Mouse (Mus musculus): Measurements from ENCODE around the gene Nek6.

Gene Nek6

DNA sequence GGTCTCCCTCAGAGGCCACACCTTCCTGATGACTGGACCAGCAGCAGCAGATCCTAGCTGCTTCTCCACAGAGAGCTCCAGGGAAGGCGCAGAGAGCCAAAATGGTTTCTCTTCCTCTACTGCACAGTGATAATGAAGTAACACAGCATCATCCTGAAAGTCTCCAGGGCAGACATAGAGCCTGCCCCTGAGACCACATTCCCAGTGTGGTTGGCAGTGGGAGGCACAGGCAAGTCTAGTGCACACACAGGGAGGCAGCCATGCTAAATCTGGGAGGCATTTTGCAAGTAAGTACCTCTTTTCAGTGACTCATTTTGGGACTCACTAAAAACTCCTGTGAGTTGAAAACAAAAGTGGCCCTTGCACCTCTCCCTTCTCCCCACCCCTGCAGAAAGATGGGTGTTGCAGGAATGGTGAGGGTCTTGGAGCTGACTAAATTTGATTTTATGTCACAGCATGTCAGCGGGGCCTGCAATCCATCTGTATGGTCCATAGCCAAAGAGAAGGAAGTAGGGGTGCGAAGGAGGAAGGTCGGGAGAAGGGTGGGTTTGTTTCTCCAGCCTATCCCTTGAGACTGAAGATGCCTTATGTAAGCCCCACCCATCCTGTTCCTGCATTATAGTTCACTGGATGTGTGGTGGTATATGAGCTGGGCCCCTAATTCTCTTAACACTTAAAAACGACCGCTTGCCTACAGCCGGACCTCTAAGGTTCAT, 2.3 kb upstream of the Nek6 start:
- no peak for DNase-seq (ENCODE audit: low spot score in 2 of 2)

GRCm38 (mm10) chr2:38510120-38510519, 1.3 kb upstream of the Nek6 start:
- DNase-seq (ENCODE audit: low spot score in 2 of 2): no peak

- no peak for DNase-seq (ENCODE audit: low spot score in 2 of 2)
Observed at GRCm38 (mm10) chr2:38512308-38513182, 1.1 kb downstream of the Nek6 start.

- DNase-seq (ENCODE audit: low spot score in 2 of 2): no peak
Observed at GRCm38 (mm10) chr2:38513183-38513529, 1.7 kb downstream of the Nek6 start.

GRCm38 (mm10) chr2:38514411-38514810, 3.0 kb downstream of the Nek6 start:
- peak; percentile 76 to 78 for DNase-seq (ENCODE audit: low spot score in 2 of 2)

GRCm38 (mm10) chr2:38515446-38515845, 4.0 kb downstream of the Nek6 start:
- no peak for DNase-seq (ENCODE audit: low spot score in 2 of 2)

DNA sequence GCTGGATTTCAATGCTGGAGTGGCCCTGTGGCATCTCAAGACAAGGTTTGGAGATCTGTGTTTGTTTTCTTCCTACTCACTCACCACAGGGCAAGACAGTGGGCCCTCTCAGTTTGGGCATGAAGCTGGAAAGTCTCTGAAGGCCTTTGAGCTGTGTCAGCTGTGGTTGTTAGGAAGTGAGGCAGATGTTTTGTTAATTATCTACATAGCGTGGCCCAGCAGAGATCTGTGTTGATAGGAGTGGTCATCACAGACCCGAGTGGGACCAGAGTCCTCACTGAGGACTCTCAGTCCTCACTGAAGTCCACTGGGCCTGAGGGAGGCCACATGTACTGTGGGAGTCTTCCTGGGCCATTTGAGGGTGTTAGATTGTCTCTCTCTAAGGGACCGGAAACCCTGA, 5.0 kb downstream of the Nek6 start:
- DNase-seq (ENCODE audit: low spot score in 2 of 2): no peak

- no peak for DNase-seq (ENCODE audit: low spot score in 2 of 2)
Observed at GRCm38 (mm10) chr2:38517045-38517444, 5.6 kb downstream of the Nek6 start.

DNA sequence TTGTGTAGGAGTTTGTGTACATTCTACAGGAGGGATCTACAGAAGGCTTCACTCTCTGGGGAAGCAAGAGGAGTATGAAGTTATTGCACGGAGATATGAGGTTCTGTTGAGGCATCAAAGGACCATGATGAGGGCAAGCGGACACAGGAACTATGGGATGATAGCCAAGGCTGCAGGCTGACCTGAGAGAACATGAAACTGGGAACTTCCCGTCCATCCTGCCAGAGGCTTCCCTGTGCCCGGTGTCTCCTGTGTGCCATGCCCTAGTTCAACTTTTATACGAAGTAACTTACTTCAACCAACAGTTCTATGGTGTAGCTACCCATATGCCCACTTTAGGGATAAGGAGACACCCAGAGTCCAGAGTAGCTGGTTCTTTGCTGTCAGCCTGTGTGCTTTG, 7.3 kb downstream of the Nek6 start:
- DNase-seq (ENCODE audit: low spot score in 2 of 2): no peak

- no peak for DNase-seq (ENCODE audit: low spot score in 2 of 2)
Observed at GRCm38 (mm10) chr2:38519934-38520333, 8.5 kb downstream of the Nek6 start.

- DNase-seq (ENCODE audit: low spot score in 2 of 2): no peak
Observed at GRCm38 (mm10) chr2:38521618-38522017, 10.2 kb downstream of the Nek6 start.

DNA sequence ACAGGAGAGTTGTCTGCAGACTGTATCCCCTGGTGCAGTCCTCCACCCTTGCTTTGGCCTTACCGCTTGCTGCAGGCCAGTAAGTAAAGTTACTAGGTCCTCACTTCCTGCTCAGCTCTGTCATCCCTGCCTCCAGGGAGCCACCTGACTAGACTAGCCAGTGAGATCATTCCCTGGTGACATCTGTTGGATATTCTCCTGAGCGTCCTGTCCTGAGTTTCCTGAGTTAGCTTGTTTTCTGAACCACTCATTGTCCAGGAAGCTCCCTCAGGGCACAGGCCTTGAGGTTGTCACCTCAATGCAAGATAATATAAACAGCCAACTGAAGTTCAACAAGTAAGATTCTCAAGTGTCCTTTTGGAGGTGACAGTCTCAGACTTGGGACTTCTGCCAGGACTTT, 10.9 kb downstream of the Nek6 start:
- DNase-seq (ENCODE audit: low spot score in 2 of 2): no peak

- no peak for DNase-seq (ENCODE audit: low spot score in 2 of 2)
Observed at GRCm38 (mm10) chr2:38523781-38524445, 12.5 kb downstream of the Nek6 start.

DNA sequence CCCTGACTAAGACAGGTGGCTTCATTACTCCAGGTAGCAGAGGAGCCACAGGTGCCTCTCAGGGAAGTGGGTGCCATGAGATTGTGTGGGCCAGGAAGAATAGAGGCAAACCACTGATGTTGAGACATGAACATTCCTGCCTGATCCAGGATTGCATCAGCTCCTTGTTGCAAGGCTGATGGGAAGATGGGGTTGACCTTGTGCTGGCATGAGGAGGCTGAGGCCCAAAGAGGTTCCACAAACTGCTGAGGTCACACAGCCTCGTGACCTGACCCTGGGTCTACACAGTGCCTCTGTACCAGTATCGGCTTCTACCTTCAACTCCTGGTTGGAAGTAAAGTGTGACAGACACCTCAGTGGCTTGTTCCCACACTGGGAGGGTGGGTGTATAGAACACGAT, 13.6 kb downstream of the Nek6 start:
- DNase-seq (ENCODE audit: low spot score in 2 of 2): no peak

DNA sequence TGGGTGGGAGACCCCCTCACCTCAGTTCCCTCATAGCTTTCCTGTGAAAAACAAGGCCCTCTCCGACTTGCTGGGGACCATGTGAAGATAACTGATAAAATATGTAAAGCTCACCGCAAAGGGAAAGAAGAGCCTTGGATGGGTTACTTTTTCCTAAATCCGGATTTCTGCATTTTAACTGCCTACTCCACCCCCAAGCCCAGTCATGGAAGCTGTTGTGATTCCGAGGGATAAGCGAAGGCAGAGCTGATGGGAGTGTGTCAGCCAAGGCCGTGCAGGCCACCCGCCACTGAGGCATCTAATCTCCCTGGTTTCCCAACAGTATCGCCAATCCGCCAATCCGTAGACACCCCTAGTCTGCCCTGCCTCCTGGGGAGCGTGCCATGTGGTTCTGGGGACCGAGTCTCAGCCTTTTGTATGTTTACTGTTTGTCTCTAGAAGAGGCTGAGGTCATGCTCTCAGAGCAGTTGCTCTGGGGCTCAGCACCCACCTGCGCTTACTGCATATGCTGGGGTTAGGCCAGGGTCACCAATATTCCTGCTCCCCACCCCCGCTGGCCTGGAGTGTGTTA, 18.2 kb downstream of the Nek6 start:
- DNase-seq (ENCODE audit: low spot score in 2 of 2): no peak

GRCm38 (mm10) chr2:38530955-38531381, 19.5 kb downstream of the Nek6 start:
- no peak for DNase-seq (ENCODE audit: low spot score in 2 of 2)

DNA sequence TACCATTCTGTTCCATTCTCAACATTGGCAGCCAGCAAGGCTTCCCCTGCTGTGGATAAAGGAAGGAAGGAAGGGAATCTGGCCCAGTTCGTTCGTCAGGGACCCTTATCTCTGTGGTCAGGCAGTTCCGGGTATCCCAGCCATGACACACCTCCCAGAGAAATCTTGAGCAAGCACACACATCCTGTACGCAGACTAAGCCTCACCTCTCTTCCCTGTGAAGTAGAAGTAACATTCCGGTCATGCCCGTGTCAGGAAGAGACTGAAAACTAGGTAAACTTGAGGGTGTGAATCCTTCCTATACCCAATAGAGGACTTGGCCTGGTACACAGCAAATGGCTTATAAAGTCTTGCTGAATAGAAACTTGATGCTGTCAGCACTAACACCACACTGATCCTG, 21.9 kb downstream of the Nek6 start:
- no peak for DNase-seq (ENCODE audit: low spot score in 2 of 2)

DNA sequence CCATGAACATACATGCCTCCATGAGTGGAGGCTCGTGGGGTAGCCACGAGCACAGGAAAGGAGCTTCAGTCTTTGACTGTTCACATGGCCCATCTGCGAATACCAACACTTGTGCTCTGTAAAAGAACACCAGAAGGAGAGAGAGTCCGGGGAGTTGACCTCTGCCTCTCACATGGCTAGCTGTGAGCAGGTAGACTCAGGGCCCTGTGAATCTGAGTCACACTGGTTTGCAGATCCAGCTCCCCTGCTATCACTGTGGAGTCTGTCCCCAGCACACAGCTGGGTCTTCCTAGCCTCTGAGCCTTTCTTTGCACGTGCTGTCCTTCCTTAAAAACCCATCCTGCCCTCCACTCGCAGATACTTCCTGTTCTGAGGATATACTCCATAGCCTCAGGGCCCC, 22.3 kb downstream of the Nek6 start:
- DNase-seq (ENCODE audit: low spot score in 2 of 2): no peak

DNA sequence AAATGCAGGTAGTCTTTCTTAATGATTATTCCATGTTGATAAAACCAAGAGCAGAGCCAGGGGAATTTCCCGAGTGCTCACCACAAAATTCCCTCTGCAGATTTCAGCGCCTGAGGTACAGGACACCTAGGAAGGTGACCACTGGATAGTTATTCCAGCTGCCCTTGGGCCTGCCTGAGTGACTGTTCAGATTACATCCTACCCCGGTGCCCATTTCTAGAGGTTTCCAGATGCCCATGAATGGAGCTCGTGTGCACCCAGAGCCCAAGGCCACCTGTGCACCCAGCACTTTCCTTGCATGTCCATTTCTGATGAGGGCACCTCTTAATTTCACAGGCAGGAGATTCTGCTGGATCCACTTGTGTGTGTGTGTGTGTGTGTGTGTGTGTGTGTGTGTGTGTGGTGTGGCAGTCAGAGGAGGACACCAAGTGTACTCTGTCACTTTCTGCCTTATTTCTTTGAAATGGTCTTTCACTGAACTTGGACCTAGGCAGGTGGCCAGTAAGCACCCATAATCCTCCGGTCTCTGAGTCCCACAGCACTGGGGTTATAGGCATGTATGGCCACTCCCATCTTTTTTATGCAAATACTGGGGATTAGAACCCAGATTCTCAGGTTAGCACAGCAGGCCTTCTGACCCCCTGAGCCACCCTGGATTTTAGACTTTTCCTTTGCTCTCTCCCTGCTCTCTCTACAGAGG, 22.9 kb downstream of the Nek6 start:
- DNase-seq (ENCODE audit: low spot score in 2 of 2): no peak

GRCm38 (mm10) chr2:38535051-38535450, 23.6 kb downstream of the Nek6 start:
- no peak for DNase-seq (ENCODE audit: low spot score in 2 of 2)

DNA sequence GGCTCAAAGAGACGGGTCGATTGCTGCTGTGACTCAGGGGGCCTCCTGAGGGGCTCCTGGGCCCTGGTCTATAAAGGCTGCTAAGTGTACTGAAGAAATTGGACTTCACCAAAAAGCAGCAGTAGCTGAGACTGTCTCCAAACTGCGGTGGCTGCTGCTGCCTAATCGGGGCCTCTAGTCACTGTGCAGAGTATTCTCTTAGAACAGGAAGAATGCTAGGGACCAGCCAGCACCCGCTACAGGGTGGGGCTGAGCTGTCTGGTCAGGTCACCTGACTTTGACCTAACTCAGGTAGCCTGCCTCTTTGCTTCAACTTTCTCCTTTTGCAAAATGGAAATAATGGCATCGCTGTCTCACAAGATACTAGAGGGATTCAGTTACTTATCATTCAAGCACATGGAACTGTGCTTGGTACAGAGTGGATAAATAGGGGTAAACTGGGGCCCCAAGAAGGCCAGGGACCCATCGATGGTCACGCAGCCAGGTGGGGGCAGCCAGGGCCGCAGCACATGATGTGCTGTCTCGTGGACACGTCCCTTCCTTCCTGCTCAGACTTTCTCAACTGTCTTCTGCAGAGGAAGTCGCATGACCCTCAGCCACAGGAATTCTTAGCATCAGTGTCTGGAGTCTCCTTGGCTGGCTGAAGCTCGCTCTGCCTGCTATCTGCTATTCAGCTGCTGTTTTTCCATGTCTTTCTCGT, 24.2 kb downstream of the Nek6 start:
- no peak for DNase-seq (ENCODE audit: low spot score in 2 of 2)

All from spleen, postnatal 36 days (tissue).